Mouse (Mus musculus) thymus, postnatal 36 days (tissue): ENCODE results near the gene Runx2.
A peak's percentile ranks its signal among the peaks of the same experiment; 100 is the strongest.

Experiments used
- DNase-seq, 2 experiments: peaks; one replicate each; pipeline ENCODE4 v3.0.0; 2022; ENCODE audit warnings: mixed read lengths in 2 of 2

Runx2 gene

DNA sequence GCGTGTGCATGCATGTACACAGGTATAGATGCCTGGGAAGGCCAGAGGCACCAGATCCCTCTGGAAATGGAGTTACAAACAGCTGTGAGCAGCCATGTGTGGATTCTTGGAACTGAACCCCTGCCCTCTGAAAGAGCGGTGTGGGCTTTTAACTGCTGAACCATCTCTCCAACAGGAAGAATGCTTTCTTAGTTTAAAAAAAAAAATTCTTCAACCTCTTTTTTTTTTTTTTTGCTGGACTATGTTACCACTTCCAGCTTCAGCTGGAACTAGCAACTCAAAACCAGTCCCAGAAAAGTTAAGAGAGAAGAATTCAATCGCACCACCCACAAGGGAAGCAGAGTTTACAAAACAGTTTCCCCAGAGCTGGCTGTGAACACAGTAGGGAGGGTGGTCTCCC is 295.2 kb downstream of the Runx2 start:
- no peak for DNase-seq

DNA sequence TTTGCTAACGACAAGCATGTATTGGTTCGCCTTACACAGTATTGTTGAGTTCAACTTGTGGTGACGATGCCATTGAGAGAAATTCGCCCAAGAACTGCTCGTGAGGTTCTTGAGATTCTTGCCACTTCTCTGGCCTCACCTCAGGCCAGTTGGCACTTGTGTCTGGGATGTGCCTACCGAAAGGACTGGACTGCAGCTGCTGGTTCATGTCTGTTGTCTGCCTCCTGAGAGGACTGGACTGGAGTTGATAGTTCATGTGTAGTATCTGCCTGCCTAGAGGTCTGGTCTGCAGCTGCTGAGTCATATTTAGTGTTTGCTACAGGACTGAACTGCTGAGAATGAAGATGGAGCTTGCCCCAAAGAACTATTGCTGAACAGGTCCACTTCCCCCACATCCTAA is 296.4 kb downstream of the Runx2 start:
- DNase-seq: no peak

DNA sequence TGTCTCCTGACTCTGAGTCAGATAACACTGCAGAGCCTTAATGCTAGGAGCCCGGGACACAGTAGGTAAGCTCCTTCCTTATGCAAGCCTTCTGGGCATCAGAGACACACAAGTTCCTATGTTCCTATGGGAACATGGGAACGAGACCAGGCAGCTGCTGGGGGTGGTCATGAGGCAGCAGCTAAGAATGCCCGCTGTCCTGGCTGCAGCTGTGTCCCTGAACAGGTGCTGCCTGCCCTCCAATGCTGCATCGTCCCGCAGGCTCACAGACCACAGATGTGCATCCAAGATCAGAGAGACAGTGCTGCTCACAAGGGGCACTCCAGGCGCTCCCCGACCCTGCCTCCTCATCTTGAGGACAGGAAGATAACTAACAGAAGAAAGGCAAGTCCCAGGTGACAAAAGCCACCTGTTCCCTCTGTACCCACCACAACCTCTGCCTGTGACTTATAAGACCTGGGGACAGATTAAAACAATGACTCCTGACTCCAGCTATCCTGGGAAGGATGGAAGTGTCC is 306.3 kb downstream of the Runx2 start:
- peak; percentile 32 to 57 for DNase-seq

DNA sequence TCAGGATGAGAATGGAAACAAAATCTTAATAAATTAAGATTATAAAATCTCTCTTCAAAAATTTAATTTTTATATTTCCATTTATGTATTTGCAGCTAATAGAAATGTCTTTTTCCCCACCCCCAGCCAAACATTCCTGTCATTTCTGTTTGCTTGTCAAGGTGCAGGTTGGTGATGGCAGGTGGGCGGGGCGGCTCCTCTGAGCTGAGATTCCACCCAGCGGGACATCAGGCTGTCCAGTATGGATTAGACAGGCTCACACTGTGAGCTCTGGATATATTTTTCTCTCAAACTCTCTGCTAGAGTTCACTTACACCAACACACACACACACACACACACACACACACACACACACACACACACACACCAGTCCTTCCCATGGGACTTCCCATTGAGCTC is 306.9 kb downstream of the Runx2 start:
- no peak for DNase-seq

DNA sequence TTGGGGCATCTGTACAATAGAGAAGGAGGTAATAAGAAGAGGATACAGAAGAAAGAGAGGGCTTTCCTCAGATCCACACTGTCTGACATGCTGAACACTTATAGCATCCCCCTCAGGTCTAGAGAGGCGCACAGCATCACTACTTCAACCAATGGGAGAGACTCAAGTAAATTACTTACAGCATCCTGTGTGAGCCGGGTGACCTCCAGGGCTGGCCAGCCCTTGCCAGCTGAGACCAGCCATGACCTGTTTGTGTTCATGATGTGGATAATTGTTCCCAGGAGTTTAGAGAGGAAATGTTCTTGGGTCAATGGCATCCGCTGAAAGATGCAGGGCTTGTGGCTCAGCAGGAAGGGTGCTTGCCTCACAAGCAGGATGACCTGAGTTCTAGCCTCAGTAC is 308.1 kb downstream of the Runx2 start:
- DNase-seq: no peak

DNA sequence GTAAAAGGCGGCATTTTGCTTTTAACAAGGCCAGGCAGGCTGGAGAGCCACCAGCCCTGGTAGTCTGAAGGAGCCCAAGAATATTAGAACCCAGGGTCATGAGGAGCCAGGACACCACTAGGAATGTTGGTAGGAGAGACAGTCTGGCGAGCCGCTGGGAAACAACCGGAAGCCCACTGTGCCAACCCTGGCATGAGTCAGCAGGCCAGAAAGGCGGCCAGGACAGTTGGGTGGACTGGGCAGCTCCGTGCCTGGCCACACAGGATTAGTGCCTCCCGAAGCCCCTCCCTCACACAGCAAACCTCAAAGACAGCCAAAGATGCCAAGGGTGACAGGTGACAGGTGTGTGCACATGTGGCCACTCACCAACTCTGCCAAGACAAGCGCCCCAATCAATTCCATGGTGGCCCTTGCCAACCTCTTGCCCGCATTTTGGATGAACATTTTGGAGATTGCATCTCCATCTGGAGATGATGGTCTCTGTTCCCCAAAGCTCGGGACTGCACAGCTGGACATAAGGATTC is 309.7 kb downstream of the Runx2 start:
- no peak for DNase-seq

DNA sequence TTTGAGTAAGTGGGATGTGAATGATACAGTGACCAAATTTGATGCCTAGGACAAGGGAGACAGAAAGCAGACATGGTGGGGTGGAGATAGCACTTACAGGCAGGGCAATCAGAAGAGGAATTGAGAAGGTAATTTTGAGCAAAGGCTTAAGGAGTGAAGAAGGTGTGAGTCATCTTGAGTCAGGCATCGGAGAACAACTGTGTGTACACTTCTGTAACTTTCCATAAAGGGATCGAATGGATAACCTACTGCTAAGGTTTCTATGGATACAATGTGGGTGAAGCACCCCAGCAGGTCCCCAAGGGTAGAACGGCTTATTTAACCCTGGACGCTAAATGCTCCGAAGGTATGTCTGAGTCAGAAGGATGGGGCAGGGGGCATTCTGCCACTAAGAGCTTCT is 312.4 kb downstream of the Runx2 start:
- DNase-seq: no peak

DNA sequence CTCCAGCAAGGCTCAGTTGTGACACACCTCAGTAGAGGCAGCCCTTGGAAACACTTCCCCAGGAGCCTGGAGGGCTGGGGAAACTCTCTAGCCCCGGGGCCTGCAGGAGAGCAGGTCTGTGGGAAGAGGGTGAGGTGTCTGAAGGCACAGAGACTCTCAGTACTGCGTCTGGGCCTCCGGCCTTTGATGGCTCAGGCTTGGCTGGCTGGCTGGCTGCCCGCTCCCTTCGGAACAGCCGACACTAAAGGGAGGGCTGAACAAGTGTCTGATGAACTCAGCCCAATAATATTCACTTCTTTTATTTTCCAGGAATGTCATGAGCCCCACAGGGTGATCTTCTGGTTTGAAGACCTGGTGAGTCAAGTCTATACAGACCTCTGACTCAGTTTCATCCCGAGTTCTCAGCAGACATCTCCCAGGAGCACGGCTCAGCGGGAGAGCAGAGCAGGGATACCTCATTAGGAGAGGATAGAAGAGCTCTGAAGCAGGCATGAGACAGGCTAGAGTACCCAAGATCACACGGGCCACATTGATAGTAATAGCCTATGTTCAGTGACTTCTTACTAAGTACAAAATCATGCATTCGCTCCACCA is 314.2 kb downstream of the Runx2 start:
- DNase-seq: no peak

DNA sequence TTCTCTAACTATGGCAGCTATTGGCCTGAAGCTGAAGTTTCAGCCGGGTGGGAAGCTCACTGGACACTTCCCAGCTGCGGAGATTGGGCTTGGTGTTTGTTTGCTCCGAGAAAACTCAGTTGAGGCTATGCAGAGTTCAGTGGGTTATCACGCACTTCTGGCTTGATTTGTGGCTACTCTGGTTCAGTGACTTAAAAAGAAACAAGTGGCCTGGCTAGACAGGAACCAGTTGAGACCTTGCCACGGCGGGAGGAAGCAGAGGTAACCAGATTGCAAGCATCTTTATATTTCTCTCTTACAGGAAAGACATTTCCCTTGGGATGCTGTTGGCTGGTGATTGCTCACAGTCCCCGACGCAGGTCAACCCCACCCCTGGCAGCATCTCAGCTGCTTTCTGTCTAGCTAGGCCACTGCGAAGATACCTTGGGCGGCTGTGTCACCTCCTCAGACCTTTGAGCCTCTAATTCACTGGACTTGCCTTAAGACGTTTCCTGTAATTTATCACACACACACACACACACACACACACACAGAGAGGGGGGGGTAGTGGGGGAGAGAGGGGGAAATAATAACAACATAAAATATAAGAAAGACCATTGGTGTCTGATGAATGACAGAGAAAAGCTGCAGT is 324.3 kb downstream of the Runx2 start:
- DNase-seq: no peak

DNA sequence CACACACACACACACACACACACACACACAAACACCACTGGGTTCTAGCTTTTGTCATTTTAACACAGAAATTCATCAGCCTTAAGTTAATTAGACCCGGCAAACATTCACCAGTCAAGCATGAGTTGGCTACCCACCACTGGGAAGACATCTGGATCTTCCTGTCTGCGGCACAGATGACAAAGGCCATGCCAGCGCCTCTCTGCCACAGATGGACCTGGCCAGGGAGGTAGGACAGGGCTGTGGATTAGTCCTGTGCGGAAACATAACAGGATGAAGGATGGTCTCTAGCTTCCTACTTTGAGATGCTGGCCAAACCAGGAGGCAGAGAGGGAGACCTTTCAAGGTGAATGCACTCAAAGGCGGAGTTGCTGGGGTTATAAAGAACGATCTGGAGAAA is 325.3 kb downstream of the Runx2 start:
- no peak for DNase-seq

DNA sequence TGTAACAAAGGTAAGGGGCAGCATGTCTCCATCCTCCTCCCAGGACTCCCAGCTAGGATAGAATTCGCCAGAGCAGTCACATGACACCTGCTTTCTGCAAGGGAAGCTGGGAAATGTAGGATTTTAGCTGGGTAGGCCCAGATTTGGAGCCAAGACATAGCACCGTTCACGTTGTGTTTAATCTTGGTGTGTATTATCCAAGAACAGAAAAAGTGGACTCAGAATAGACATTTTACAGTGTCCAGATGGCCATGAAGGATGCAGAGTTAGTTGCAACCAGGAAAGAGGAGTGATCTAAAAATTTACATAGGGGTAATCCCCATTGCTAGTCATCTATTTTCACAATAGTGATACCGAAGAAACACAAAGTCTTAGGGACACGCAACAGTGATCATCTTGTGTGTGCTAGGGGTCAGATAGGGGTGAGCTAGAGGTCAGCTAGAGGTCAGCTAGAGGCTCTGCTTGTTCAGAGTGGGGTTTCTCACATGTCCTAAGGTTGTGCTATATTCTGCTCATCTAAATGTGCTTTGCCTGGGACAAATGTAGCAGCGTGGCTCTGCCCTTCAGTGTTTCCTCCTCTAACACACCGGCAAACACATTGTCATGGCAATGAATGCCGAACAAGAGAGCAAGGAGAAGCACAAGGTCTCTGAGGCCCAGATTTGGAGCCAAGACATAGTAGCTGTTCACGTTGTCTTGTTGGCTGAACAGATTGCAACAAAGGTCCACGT is 326.9 kb downstream of the Runx2 start:
- DNase-seq: no peak

DNA sequence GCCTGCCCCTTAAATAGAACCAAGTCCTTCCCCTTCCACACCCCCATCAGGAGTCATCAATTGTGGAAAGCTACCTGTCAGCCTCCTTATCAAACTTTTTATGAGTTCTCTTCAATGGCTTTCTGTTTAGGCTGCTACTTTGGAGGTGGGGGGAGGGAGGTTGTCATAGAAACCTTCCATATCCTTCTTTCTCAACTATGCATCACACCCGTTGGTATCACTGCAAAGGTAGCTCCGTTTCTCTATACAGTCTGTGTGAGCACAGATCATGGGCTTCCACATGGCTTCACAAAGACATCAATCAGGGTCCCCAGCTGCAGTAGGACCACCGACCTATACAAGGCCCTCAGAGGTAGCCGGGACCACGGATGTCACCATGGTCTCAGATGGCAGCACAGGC is 329.3 kb downstream of the Runx2 start:
- no peak for DNase-seq

DNA sequence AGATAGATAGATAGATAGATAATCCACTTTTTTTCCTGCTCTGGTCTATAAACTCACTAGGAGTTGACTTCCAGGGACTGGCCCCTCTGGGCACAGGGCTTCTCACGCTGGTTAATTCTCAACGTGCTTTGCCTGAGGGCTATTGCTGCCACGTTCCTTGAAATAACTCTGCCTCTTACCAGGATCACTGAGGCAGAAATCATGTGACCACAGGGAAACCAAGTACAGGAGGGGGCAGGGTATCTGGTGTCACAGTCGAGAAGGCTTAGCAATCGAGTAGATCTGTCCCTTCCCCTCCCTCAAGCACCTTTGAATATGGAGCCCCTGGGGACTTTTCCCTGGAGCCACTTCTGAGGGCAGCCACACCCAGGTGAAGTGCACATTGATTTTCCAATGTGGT is 334.7 kb downstream of the Runx2 start:
- no peak for DNase-seq

DNA sequence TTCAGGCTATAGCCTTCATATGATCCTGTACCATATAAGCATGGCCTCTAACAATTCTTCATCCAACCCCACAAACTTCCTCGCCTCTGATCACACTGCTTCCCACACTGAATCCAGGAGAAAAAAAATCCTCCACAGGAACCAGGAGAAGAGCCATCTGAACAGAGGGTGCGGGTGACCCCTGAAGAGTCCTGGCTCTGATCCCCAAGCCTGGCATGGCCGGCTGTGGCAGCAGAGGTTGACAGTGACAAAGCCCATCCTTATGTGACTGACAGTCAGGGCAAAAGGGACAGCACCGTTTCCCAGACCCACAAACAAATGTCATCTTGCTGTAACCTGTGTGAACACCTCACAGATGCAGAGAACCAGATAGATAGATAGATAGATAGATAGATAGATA is 335.1 kb downstream of the Runx2 start:
- no peak for DNase-seq

DNA sequence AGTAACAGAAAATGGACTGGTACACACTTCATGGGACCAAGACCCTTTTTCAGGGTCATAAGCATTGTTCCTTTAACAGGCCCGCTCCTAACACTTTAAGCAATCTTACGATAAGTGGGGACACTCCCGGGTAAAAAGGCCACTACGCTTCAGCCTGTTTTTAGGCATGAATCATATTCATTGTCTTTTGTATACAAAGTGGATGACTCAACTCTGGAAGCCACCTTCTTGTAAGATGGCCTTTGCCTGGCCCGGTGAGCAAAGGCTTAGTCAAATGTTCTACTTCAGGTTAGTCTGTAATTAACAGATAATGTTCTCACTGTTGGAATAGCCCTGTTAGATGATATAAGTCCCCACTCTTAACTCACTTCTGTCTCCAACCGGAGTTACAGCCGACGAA is 338.7 kb downstream of the Runx2 start:
- DNase-seq: no peak

DNA sequence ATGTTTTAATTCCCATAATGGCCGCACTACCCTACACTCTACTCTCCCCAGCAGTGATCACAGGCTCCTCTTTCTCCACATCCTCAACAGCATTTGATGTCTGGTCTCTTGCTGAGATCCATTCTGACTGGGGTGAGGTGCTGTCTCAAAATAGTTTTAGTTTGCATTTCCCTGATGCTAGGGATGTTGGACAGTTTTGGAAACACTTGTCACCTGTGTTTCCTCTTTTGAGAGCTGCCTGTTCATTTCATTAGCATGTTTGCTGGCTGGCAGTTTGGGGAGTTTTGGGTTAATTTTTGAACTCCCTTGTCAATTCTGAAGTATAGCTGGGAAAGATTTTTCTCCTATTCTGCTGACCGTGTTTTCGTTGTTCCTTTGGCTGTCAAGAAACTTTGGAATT is 340.3 kb downstream of the Runx2 start:
- no peak for DNase-seq

DNA sequence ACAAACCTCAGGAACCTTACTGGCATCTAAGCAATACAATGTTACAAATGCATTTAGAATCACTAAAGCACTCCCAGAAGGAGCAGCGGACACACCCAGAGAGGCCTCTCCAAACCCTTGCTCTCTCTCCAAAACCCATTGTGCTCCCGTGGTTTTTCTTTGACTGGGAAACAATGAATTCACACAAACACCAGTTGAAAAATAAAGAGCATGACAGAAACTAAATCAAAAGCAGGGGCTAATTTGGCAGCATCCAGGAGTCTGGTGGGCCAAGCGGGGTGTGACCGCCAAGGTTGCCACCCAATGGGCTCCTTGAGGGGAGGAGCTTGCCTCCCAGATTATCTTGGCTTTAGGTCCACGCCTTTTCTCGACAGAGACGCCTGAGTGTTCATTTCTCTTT is 341.9 kb downstream of the Runx2 start:
- DNase-seq: no peak

DNA sequence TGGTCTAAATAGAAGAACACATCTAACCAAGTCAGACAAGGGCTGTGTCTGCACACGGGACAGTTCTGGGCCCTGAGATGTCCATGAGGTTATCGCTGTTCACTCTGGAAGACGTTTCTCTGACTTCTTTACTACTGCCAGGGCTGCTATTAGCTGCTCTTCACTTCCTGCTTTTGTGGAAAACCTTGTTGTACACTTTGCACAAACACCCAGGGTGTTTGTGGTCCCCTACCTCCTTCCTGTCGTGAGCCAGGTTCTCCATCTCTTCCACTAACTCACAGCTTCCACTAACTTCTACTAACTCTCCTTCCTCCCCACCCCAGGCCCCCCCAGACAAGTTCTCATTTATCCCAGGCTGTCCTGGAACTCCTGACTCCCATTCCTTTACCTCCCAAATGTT is 350.9 kb downstream of the Runx2 start:
- no peak for DNase-seq

DNA sequence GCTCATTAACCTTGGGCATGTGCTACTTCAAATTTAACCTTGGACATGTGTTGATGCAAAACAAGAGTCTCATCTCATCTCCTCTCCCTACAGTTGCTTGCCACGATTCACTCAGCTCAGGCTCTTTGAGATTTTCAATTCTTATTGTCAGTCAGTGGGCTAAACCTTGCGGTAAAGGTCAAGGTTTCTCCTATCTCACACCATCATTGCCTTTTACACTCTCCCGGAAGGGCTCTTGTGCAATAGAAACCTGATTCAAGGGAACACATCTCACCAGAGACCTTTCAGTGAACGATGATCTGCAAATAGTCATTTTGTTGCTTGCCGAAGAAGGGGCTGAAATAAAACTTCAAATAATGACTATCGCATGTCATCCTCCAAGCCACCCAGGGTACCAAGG is 354.4 kb downstream of the Runx2 start:
- DNase-seq: no peak

DNA sequence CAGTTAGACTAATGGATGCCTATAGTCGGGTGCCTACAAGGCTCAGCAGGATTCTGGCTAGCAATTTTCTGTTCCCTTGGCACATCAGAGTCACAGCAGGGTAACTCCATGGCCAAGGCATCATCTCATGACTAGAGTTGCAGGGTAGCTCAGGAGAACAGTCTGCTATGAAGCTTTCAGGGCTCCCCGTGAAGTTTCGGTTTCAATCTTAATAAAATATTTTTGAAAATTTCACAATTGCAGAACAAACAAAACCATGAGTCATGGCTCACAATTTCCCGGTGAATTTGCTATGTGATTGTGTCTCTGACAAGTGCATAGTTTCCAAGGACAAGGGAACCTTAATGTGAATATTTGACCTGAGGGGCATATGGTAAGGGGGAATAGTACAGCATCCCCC is 355.6 kb downstream of the Runx2 start:
- DNase-seq: no peak

DNA sequence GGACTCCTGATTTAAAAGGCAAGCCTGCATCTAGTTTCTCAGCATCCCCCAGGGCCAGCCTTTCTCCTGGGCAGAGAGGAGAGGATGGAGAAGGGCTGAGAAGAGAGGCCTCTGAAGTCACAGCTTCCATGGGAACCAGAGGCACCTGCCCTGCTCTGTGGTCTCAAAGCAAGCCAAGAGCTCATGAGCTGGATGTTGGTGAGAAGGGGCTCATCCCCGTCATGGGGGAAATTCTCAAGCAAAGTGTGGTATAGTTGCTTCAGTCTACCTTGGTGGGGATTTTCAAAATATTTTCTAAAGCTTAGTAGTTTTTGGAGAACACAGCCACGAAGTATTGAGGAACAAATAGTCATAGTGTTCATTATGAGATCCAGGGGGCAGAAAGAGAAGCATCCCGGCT is 357.9 kb downstream of the Runx2 start:
- DNase-seq: no peak

DNA sequence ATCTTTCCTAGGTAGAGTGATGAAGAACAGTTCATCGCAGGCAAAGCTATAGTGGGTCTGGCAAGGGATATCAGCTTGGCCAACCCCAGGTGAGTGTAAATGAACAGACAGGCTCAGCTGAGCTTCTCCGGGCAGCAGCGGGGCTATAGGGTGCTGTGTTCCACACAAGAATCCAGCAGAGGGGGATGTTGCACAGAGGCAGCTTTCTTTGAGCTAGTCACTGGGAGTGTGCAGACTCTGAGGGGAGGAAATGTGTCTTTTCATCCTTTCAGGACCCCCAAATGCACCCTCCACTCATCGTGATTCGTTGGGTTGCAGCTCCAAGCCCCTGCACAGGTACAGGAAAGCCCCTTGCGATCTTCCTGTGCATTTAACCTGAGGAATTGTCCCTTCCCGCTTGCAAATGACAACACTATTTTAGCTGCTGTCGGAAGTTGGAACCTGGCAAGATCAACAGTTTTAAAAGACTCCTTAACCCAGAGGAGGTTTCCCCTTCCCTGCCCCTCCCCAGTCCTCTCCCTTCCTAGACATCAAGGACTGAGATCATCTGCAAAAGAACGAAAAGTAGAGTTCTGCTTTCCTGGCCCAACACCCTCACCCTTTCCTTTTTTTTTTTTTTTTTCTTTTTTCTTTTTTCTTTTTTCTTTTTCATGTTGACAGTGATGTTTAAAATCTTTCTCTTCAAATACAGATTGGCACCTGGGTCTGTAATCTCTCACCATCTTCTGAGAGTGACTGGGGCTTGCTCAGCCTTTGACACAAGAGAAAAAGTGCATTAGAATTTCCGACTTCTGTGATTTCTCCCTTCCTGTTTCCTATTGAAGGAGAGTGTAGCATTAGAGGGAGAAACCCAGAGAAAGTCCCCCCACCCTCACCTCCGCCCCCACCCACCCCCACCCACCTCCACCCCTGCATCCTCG is 358.7 kb downstream of the Runx2 start:
- peak; percentile 67 to 70 for DNase-seq

DNA sequence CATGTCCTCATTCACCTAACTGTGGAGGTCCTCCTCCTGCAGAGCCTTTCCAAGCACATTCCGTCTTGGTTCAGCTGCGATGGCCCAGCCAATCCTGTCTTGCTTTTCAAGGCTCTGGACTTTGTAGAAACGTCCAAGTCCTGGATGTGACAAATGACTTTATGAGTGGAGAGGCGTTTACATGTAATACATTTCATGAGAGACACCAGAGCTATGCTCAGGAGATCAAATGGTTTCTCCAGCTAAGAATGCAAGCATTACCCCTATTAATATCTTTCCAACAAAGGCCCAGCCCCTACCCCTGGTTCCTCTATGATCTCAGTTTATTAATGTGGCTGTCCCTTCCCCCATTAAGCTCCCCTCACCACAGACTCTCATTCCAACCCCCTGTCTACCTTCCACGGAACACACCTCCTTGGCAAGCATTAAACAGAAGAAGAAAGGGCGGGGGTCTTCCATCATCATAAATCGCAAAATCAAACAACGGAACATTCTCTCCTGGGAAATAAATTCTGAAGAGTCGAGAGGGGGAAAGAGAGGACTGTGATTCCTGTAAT is 364.6 kb downstream of the Runx2 start:
- no peak for DNase-seq
